Mouse (Mus musculus): ENCODE data around the gene 1110008P14Rik. TPM values are rescaled to one million over a fixed set of nuclear protein-coding genes. Genes with fewer than 3 reads are reported as not detected.

The 1110008P14Rik gene
- polyA plus RNA-seq, 1 experiment from 2014 or later: 86.4 TPM

- no peak for ATAC-seq (ENCODE audit: low FRiP score, low read depth)
- peaks cover 8% of the 10 kb centered on the region for H3K4me1 ChIP-seq
- peaks cover 4% of the 10 kb centered on the region; the same call in 1 of the 2 replicates for H3K36me3 ChIP-seq
- no peak overlapping the region for H3K4me3 ChIP-seq
- no peak overlapping the region for H3K9ac ChIP-seq
- no peaks in the 10 kb centered on the region for H3K9me3 ChIP-seq
- 67% methylated on average over 14 of the region's 14 CpGs for WGBS
- no peak overlapping the region for H3K4me2 ChIP-seq (replicated peaks)
- no peak overlapping the region for H3K27ac ChIP-seq
- no peaks in the 10 kb centered on the region for H3K27me3 ChIP-seq (replicated peaks)
These were observed 37.0 kb downstream of the 1110008P14Rik start for GRCm38 (mm10) chr2:32344598-32345321.

GRCm38 (mm10) chr2:32344056-32344455, 37.7 kb downstream of the 1110008P14Rik start:
- Histone ChIP-seq H3K4me2 (replicated peaks) (no peak overlapping the region), H3K27me3 (replicated peaks) (no peaks in the 10 kb centered on the region), H3K27ac (no peak overlapping the region), H3K4me3 (no peak overlapping the region), H3K36me3 (peaks cover 5% of the 10 kb centered on the region; the same call in 1 of the 2 replicates), H3K4me1 (peaks cover 6% of the 10 kb centered on the region), H3K9ac (no peak overlapping the region), H3K9me3 (no peaks in the 10 kb centered on the region)
- WGBS: 80% methylated on average over 10 of the region's 10 CpGs
- ATAC-seq (ENCODE audit: low FRiP score, low read depth): no peak

- Histone ChIP-seq H3K27ac (no peak overlapping the region), H3K9me3 (no peaks in the 10 kb centered on the region), H3K4me3 (no peak overlapping the region), H3K36me3 (peaks cover 5% of the 10 kb centered on the region; the same call in 1 of the 2 replicates), H3K9ac (no peak overlapping the region), H3K4me1 (peaks cover 6% of the 10 kb centered on the region), H3K4me2 (replicated peaks) (no peak overlapping the region), H3K27me3 (replicated peaks) (no peaks in the 10 kb centered on the region)
- no peak for ATAC-seq (ENCODE audit: low FRiP score, low read depth)
- WGBS: 94% methylated on average over 2 of the region's 2 CpGs
These were observed 38.4 kb downstream of the 1110008P14Rik start for GRCm38 (mm10) chr2:32343351-32343671.

GRCm38 (mm10) chr2:32342539-32343350, 39.0 kb downstream of the 1110008P14Rik start:
- WGBS: 74% methylated on average over 6 of the region's 6 CpGs
- no peak for ATAC-seq (ENCODE audit: low FRiP score, low read depth)
- H3K27ac ChIP-seq: no peak overlapping the region
- peaks cover 6% of the 10 kb centered on the region for H3K4me1 ChIP-seq
- H3K4me2 ChIP-seq (replicated peaks): no peak overlapping the region
- peaks cover 9% of the 10 kb centered on the region; the same call in 1 of the 2 replicates for H3K36me3 ChIP-seq
- H3K27me3 ChIP-seq (replicated peaks): no peaks in the 10 kb centered on the region
- H3K4me3 ChIP-seq: no peak overlapping the region
- no peak overlapping the region for H3K9ac ChIP-seq
- H3K9me3 ChIP-seq: no peaks in the 10 kb centered on the region

DNA sequence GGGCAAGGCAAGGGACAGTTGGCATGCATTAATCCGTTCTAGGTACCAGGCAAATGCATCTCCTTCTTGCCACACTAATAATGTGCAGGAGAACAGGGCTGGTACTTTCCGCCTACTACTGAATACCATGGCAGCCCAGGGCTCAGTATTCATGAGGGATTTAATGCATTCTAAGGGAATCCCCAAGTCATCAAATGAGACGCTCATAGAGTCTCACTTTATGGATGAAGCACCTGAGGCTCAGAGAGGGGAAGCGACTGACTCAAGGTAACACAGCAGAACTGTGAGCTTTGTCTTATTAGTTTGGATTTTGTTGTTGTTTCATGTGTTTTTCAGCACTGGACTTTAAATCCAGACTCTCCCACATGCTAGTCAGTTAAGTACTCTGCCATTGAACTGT, 39.7 kb downstream of the 1110008P14Rik start:
- no peak for ATAC-seq (ENCODE audit: low FRiP score, low read depth)
- H3K4me2 ChIP-seq (replicated peaks): no peak overlapping the region
- H3K36me3 ChIP-seq: peaks cover 9% of the 10 kb centered on the region; the same call in 1 of the 2 replicates
- H3K9me3 ChIP-seq: no peaks in the 10 kb centered on the region
- no peak overlapping the region for H3K27ac ChIP-seq
- H3K27me3 ChIP-seq (replicated peaks): no peaks in the 10 kb centered on the region
- no peak overlapping the region for H3K9ac ChIP-seq
- peaks cover 6% of the 10 kb centered on the region for H3K4me1 ChIP-seq
- no peak overlapping the region for H3K4me3 ChIP-seq
- WGBS: 85% methylated on average over 4 of the region's 4 CpGs

- Histone ChIP-seq H3K4me2 (replicated peaks) (no peak overlapping the region), H3K4me3 (no peak overlapping the region), H3K27ac (no peak overlapping the region), H3K36me3 (peaks cover 9% of the 10 kb centered on the region; the same call in 1 of the 2 replicates), H3K9me3 (no peaks in the 10 kb centered on the region), H3K4me1 (peaks cover 6% of the 10 kb centered on the region), H3K9ac (no peak overlapping the region), H3K27me3 (replicated peaks) (no peaks in the 10 kb centered on the region)
- 84% methylated on average over 4 of the region's 4 CpGs for WGBS
- ATAC-seq (ENCODE audit: low FRiP score, low read depth): no peak
These were observed 40.2 kb downstream of the 1110008P14Rik start for GRCm38 (mm10) chr2:32341634-32341939.

DNA sequence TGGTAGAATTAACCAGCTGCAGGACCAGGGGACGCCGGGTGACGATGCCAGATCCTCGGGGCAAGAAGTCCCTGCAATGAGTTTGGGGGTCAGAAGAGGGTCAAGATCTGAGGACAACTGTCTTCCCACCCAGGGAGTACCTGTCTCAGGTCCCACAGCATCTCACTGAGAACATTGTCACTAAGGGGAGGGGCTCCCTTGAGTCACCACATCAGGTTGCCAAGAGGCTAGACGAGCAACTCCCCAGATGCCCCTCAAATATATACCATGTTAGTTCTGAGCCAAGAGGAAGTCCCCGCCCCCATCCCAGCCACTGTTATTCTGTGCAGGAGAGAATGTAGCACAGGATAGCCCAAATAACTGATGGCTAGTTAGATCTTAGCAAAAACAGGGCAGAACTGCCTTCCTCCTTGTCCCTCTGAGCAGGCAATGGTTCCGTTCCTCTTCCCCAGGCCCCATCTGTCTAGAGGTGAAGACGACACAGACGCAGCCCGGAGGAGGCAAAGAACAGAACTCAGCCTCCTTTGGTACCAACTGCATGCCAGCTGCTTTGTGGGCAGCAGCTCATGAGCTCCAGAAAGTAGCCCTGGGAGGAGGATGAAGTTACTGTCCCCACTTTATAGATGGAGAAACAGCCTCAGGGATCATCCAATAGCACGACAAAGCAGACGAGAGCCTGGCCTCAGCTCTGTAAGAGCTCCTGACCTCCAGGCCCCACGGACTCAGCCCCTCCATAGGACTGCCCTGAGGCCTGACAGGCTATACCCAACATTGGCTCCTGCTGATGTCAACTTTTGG, 40.7 kb downstream of the 1110008P14Rik start:
- Histone ChIP-seq H3K4me3 (no peak overlapping the region), H3K27me3 (replicated peaks) (no peaks in the 10 kb centered on the region), H3K4me1 (peaks cover 6% of the 10 kb centered on the region), H3K9ac (no peak overlapping the region), H3K36me3 (peaks cover 12% of the 10 kb centered on the region; the same call in 1 of the 2 replicates), H3K4me2 (replicated peaks) (no peak overlapping the region), H3K9me3 (no peaks in the 10 kb centered on the region), H3K27ac (no peak overlapping the region)
- 83% methylated on average over 13 of the region's 13 CpGs for WGBS
- ATAC-seq (ENCODE audit: low FRiP score, low read depth): no peak

GRCm38 (mm10) chr2:32339912-32340642, 41.7 kb downstream of the 1110008P14Rik start:
- peaks cover 19% of the 10 kb centered on the region for H3K36me3 ChIP-seq
- no peak overlapping the region for H3K27ac ChIP-seq
- ATAC-seq (ENCODE audit: low FRiP score, low read depth): no peak
- no peaks in the 10 kb centered on the region for H3K9me3 ChIP-seq
- no peak overlapping the region for H3K9ac ChIP-seq
- WGBS: 34% methylated on average over 26 of the region's 26 CpGs
- H3K4me1 ChIP-seq: peaks cover 6% of the 10 kb centered on the region
- H3K4me3 ChIP-seq: no peak overlapping the region
- no peaks in the 10 kb centered on the region for H3K27me3 ChIP-seq (replicated peaks)
- H3K4me2 ChIP-seq (replicated peaks): no peak overlapping the region

GRCm38 (mm10) chr2:32335888-32336287, 45.9 kb downstream of the 1110008P14Rik start:
- no peak overlapping the region for H3K9ac ChIP-seq
- H3K36me3 ChIP-seq: peaks cover 32% of the 10 kb centered on the region
- H3K27ac ChIP-seq: no peak overlapping the region
- no peak overlapping the region for H3K4me2 ChIP-seq (replicated peaks)
- WGBS: 55% methylated on average over 15 of the region's 15 CpGs
- no peak for ATAC-seq (ENCODE audit: low FRiP score, low read depth)
- no peaks in the 10 kb centered on the region for H3K4me1 ChIP-seq
- no peak overlapping the region for H3K4me3 ChIP-seq
- 0 out of 2 replicates have a peak, but pooled peaks cover 7% of the 10 kb centered on the region for H3K27me3 ChIP-seq (replicated peaks)
- no peaks in the 10 kb centered on the region for H3K9me3 ChIP-seq

DNA sequence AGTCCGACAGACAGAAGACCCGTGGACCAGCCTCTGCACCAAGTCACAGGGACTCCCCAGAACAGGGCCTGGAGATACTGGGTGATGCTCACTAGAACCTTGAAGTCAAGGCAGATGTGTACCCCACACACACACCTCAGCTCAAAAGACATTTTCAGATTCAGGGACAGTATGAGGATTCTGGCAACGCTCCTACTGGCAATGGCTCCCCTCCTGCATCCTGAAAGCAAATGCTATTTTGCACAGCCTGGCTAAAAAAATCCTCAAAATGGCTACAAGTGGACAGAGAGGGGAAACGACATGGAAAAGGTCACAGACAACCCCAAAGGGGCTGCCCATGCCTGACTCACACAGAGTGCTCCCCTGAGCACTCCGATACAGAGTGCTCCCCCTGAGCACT, 49.6 kb downstream of the 1110008P14Rik start:
- 90% methylated on average over 5 of the region's 5 CpGs for WGBS
- Histone ChIP-seq H3K4me1 (peaks cover 10% of the 10 kb centered on the region), H3K4me2 (replicated peaks) (no peak overlapping the region), H3K9ac (no peak overlapping the region), H3K27ac (no peak overlapping the region), H3K36me3 (peaks cover 23% of the 10 kb centered on the region), H3K4me3 (no peak overlapping the region), H3K9me3 (no peaks in the 10 kb centered on the region), H3K27me3 (replicated peaks) (0 out of 2 replicates have a peak, but pooled peaks cover 7% of the 10 kb centered on the region)
- ATAC-seq (ENCODE audit: low FRiP score, low read depth): no peak

DNA sequence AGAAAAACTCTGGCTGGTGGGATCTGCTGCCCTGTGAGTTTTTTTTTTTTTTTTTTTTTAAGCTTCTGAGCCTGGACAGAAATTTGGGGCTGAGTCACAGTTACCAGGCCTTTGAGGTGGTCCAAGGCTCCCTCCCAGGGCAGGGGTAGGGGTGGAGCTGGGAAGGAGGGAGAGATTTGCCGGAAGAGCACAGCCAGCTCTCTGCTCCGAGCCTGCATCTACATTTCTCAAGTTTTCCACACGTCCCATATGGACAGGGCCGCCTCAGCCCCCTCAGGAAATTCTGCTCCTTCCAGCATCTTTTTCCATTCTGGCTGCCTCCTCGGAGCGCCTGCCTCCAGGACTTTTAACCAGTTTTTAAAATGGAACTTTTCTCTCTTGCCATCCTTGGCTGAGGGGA, 52.2 kb downstream of the 1110008P14Rik start:
- Histone ChIP-seq H3K4me1 (peaks cover 10% of the 10 kb centered on the region), H3K9ac (no peak overlapping the region), H3K9me3 (no peaks in the 10 kb centered on the region), H3K4me3 (no peak overlapping the region), H3K27ac (no peak overlapping the region), H3K27me3 (replicated peaks) (0 out of 2 replicates have a peak, but pooled peaks cover 7% of the 10 kb centered on the region), H3K36me3 (peaks cover 12% of the 10 kb centered on the region), H3K4me2 (replicated peaks) (no peak overlapping the region)
- no peak for ATAC-seq (ENCODE audit: low FRiP score, low read depth)
- 41% methylated on average over 6 of the region's 6 CpGs for WGBS

Measured in neural tube, embryonic 12.5 days (tissue).